Mouse (Mus musculus): ENCODE results near the gene Ndufa4.
"Not testable (repeated sequence)": the region's sequence is repeated elsewhere in the genome, so short reads cannot be mapped to it uniquely, and the experiment has no call there.

The Ndufa4 gene

GRCm38 (mm10) chr6:11907269-11908032, at the start of gene Ndufa4, which contains the start of gene Phf14:
Gene Ndufa4 (minus strand): TSS chr6:11907497.
Gene Phf14 (plus strand): TSS chr6:11907809.
- peak; percentile 97 for DNase-seq

GRCm38 (mm10) chr6:11948100-11948499, 40.8 kb upstream of the Ndufa4 start:
- DNase-seq, result no peak

GRCm38 (mm10) chr6:11942089-11942488, 34.8 kb upstream of the Ndufa4 start:
- no peak for DNase-seq

GRCm38 (mm10) chr6:11940895-11941294, 33.6 kb upstream of the Ndufa4 start:
- DNase-seq, result no peak

GRCm38 (mm10) chr6:11933403-11933802, 26.1 kb upstream of the Ndufa4 start:
- DNase-seq, result no peak

DNA sequence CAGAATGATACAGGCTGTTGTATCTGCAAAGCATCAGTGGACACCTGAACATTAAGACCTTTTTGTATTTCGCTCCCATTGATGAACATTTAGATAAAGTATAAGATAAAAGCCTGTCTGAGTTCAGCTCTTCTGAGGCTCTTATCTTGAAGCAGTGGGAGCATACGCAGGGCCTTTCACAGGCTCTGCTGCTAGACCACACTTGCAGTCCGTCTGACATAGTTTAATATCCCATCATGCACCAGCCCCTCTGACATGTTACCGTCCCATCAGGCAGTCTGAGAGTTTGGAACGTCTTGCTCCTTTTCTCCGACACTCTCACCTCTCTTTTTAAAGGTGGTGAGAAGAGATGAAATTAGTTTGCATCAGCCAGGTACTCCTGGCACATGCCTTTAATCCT, 20.2 kb upstream of the Ndufa4 start:
- no peak for DNase-seq

DNA sequence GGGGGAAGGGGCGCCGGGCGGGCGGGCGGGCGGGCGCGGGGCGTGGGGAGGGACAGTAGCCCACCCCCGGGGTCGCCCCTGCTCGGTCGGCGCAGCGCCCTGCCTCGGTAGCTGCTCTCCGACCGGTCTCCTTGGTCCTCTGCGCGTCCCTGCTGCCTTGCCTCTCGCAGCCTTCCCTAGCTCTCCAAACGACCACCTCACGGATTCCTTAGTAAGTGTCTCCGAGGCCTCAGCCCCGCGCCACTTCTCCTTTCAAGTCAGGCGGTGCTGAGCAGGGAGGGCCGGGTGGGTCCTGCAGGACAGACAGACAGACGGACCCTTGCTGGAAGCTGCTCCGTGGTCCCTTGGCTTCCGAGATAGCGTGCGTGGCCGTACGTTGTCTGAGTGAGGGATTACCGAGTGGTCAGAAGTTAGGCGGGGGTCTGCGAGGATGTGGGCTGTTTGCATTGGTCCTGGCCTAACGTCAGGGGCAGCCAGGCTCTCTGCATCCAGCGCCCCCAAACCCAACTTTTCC, 18.8 kb upstream of the Ndufa4 start:
- DNase-seq, result no peak

DNA sequence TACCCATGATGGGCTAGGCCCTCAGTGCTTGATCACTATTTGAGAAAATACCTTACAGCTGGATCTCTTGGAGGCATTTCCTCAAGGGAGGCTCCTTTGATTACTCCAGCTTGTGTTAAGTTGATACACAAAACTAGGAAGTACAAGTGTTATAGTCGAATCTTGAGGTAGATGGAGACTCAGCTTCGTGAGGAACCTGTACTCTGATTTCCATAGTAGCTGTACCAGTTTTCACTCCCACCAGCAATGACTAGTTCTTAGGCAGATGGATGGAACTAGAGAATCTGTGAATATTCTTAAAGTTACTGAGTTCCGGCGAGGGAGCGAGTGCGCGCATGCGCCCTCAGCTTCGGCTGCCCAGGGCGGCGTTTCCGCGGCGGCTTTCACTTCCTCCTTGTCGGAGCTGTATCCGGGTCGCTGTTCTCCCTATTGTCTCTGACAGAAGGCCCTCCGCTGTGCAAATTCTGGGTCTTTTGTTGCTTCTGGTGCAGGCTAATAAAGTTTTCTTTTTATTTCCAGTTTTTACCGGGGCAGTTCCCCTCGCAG, 18.3 kb upstream of the Ndufa4 start:
- peak; percentile 86 for DNase-seq

- peak; percentile 4 for DNase-seq
Measured at GRCm38 (mm10) chr6:11908170-11908569, 873 bp upstream of the Ndufa4 start.

DNA sequence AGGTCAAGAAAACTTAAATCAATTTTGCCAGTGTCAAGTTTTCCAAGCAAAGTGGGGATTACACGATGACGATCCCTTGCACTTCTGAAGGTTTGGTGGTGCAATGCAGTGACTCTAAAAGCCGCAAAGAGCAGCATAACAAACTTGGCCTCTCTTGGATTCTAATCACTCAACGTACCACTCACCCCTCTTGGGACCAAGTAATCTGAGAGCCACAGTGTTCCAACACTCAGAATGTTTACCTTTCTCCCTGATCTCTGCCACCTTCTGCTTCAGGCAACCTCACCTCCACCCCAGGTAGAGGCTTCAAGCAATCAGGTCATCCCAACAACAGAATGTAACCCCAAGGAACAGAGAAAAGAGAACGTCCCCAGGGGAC, 418 bp downstream of the Ndufa4 start:
- no peak for DNase-seq

DNA sequence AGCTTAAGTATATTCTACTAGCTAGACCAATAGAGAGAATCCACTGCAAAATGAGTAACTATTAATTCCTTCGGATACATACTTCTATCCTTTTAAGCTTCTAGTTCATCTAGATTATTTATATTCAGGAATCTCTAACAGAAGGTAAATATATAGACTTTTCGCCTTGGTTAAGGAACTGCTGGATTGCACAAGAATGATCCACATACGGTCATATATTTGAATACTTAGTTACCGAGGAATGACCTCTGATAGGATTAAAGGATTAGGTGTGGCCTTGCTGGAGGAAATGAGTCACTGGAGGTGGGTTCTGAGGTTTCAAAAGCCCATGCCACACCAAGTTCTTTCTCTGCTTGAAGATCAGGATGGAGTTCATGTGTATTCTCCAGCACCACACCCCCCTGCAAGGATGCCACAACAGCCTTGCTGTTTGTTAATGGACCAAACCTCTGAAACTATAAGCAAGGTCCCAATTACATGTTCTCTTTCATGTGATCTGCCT, 6.4 kb downstream of the Ndufa4 start:
- no peak for DNase-seq

DNA sequence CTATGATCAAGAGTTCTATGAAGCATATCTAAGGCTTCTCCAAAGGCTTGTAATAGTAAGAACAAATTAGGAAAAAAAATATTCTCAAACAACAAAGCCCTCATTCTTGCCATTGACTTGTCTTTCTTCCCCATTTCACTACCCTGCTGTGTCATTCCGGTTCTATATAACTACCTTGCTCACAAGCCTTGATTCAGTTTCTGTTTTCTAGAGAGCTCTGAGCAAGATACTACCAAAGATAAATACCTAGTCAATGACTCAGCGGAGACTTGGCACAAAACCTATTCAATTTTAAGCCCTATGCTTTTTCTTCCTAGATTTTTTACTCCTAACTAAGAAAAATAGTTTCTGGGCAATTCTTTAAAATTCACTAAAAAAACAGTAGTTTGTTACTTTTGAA, 31.9 kb downstream of the Ndufa4 start:
- DNase-seq, result not testable (repeated sequence)

All from kidney, adult 18-20 months (tissue).